Mouse (Mus musculus): ENCODE results near the gene Arid3c. TPM values are rescaled to one million over a fixed set of nuclear protein-coding genes. Genes with fewer than 3 reads are reported as not detected.

Gene Arid3c
- polyA plus RNA-seq, 1 experiment, result not detected

- H3K4me3 ChIP-seq (ENCODE audit: insufficient read depth, low read depth, low read length), result no peak overlapping the region
- no peaks in the 10 kb centered on the region for H3K27me3 ChIP-seq (replicated peaks; ENCODE audit: control insufficient read depth, insufficient read depth, low read length)
- H3K4me1 ChIP-seq (ENCODE audit: control insufficient read depth, insufficient read depth, low read length), result peaks cover 4% of the 10 kb centered on the region; the same call in 1 of the 2 replicates
- WGBS, result 71% methylated on average over 2 of the region's 2 CpGs
- TF ChIP-seq CTCF (conservative IDR thresholded peaks at IDR 0.05; ENCODE audit: insufficient read depth, insufficient read length, low read depth, low read length) (no peak), POLR2A (IDR thresholded peaks at IDR 0.05; ENCODE audit: low read depth, low read length) (no peak)
- no peak overlapping the region for H3K27ac ChIP-seq (ENCODE audit: insufficient read depth, low read depth, low read length)
- no peaks in the 10 kb centered on the region; the same call in 1 of the 2 replicates for H3K36me3 ChIP-seq (ENCODE audit: control insufficient read depth, insufficient read depth, low read length)
- no peak for DNase-seq
Measured at GRCm38 (mm10) chr4:41744131-41744530, 13.2 kb upstream of the Arid3c start.

- Histone ChIP-seq H3K4me1 (ENCODE audit: control insufficient read depth, insufficient read depth, low read length) (peaks cover 4% of the 10 kb centered on the region; the same call in 1 of the 2 replicates), H3K36me3 (ENCODE audit: control insufficient read depth, insufficient read depth, low read length) (no peaks in the 10 kb centered on the region), H3K27ac (ENCODE audit: insufficient read depth, low read depth, low read length) (peak overlapping the region; percentile 94), H3K4me3 (ENCODE audit: insufficient read depth, low read depth, low read length) (peak overlapping the region; percentile 97), H3K27me3 (replicated peaks; ENCODE audit: control insufficient read depth, insufficient read depth, low read length) (no peaks in the 10 kb centered on the region)
- peak; percentile 98 for DNase-seq
- 0 out of 2 replicates have a peak, but pooled peaks have one; percentile 6 for TF ChIP-seq CTCF (conservative IDR thresholded peaks at IDR 0.05; ENCODE audit: insufficient read depth, insufficient read length, low read depth, low read length)
- peak; percentile 80 for TF ChIP-seq POLR2A (IDR thresholded peaks at IDR 0.05; ENCODE audit: low read depth, low read length)
- under 1% methylated on average over 27 of the region's 27 CpGs for WGBS
Measured at GRCm38 (mm10) chr4:41741158-41741560, 10.2 kb upstream of the Arid3c start.

- TF ChIP-seq POLR2A (IDR thresholded peaks at IDR 0.05; ENCODE audit: low read depth, low read length), result no peak
- 0 out of 2 replicates have a peak, but pooled peaks have one; percentile 5 for TF ChIP-seq CTCF (conservative IDR thresholded peaks at IDR 0.05; ENCODE audit: insufficient read depth, insufficient read length, low read depth, low read length)
- Histone ChIP-seq H3K4me3 (ENCODE audit: insufficient read depth, low read depth, low read length) (peak overlapping the region; percentile 97), H3K27me3 (replicated peaks; ENCODE audit: control insufficient read depth, insufficient read depth, low read length) (no peaks in the 10 kb centered on the region), H3K4me1 (ENCODE audit: control insufficient read depth, insufficient read depth, low read length) (peaks cover 4% of the 10 kb centered on the region; the same call in 1 of the 2 replicates), H3K36me3 (ENCODE audit: control insufficient read depth, insufficient read depth, low read length) (no peaks in the 10 kb centered on the region), H3K27ac (ENCODE audit: insufficient read depth, low read depth, low read length) (peak overlapping the region; percentile 94)
- no peak for DNase-seq
- WGBS, result 1% methylated on average over 48 of the region's 48 CpGs
Measured at GRCm38 (mm10) chr4:41740380-41741157, 9.6 kb upstream of the Arid3c start.

- H3K27ac ChIP-seq (ENCODE audit: insufficient read depth, low read depth, low read length), result no peak overlapping the region
- no peak overlapping the region for H3K4me3 ChIP-seq (ENCODE audit: insufficient read depth, low read depth, low read length)
- DNase-seq, result no peak
- H3K27me3 ChIP-seq (replicated peaks; ENCODE audit: control insufficient read depth, insufficient read depth, low read length), result no peaks in the 10 kb centered on the region
- no peaks in the 10 kb centered on the region for H3K36me3 ChIP-seq (ENCODE audit: control insufficient read depth, insufficient read depth, low read length)
- WGBS, result 97% methylated on average over 13 of the region's 13 CpGs
- no peak for TF ChIP-seq CTCF (conservative IDR thresholded peaks at IDR 0.05; ENCODE audit: insufficient read depth, insufficient read length, low read depth, low read length)
- no peak for TF ChIP-seq POLR2A (IDR thresholded peaks at IDR 0.05; ENCODE audit: low read depth, low read length)
- peaks cover 4% of the 10 kb centered on the region; the same call in 1 of the 2 replicates for H3K4me1 ChIP-seq (ENCODE audit: control insufficient read depth, insufficient read depth, low read length)
Measured at GRCm38 (mm10) chr4:41739260-41739659, 8.3 kb upstream of the Arid3c start.

GRCm38 (mm10) chr4:41738256-41738603, 7.3 kb upstream of the Arid3c start:
- Histone ChIP-seq H3K4me1 (ENCODE audit: control insufficient read depth, insufficient read depth, low read length) (peaks cover 4% of the 10 kb centered on the region; the same call in 1 of the 2 replicates), H3K27me3 (replicated peaks; ENCODE audit: control insufficient read depth, insufficient read depth, low read length) (no peaks in the 10 kb centered on the region), H3K36me3 (ENCODE audit: control insufficient read depth, insufficient read depth, low read length) (no peaks in the 10 kb centered on the region), H3K4me3 (ENCODE audit: insufficient read depth, low read depth, low read length) (no peak overlapping the region), H3K27ac (ENCODE audit: insufficient read depth, low read depth, low read length) (no peak overlapping the region)
- TF ChIP-seq CTCF (conservative IDR thresholded peaks at IDR 0.05; ENCODE audit: insufficient read depth, insufficient read length, low read depth, low read length) (no peak), POLR2A (IDR thresholded peaks at IDR 0.05; ENCODE audit: low read depth, low read length) (no peak)
- 85% methylated on average over 1 of the region's 1 CpGs for WGBS
- DNase-seq, result no peak

- Histone ChIP-seq H3K4me3 (ENCODE audit: insufficient read depth, low read depth, low read length) (no peak overlapping the region), H3K36me3 (ENCODE audit: control insufficient read depth, insufficient read depth, low read length) (no peaks in the 10 kb centered on the region), H3K27me3 (replicated peaks; ENCODE audit: control insufficient read depth, insufficient read depth, low read length) (no peaks in the 10 kb centered on the region), H3K4me1 (ENCODE audit: control insufficient read depth, insufficient read depth, low read length) (peaks cover 4% of the 10 kb centered on the region; the same call in 1 of the 2 replicates), H3K27ac (ENCODE audit: insufficient read depth, low read depth, low read length) (no peak overlapping the region)
- TF ChIP-seq CTCF (conservative IDR thresholded peaks at IDR 0.05; ENCODE audit: insufficient read depth, insufficient read length, low read depth, low read length) (peak; percentile 96), POLR2A (IDR thresholded peaks at IDR 0.05; ENCODE audit: low read depth, low read length) (no peak)
- peak; percentile 83 for DNase-seq
- WGBS, result 31% methylated on average over 8 of the region's 8 CpGs
Measured at GRCm38 (mm10) chr4:41737602-41738255, 6.8 kb upstream of the Arid3c start.
